Mouse (Mus musculus): ENCODE results near the gene Hprt. TPM values are rescaled to one million over a fixed set of nuclear protein-coding genes. Genes with fewer than 3 reads are reported as not detected.

Hprt gene
- total RNA-seq, 2 experiments from 2014 or later = 19.3 to 30.7 TPM

DNA sequence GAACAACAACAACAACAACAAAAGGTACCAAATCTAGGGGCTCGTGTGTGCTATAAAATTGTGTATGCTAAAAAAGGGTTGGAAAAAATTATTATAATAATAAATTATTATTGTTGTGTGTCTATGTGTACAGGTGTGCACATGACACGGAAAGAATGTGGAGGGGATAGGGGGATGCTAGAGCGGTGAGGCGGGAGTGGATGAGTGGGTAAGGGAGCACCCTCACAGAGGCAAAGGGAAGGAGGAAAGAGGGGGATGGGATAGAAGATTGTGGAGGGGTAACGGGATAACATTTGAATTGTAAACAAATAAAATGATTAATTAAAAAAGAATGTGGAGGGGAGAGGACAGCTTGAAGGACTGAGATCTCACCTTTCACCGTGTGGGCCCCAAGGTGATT is 52.2 kb downstream of the Hprt start:
- DNase-seq (ENCODE audit: low spot score) = no peak

GRCm38 (mm10) chrX:53041006-53041405 is 53.1 kb downstream of the Hprt start:
- DNase-seq (ENCODE audit: low spot score) = no peak

DNA sequence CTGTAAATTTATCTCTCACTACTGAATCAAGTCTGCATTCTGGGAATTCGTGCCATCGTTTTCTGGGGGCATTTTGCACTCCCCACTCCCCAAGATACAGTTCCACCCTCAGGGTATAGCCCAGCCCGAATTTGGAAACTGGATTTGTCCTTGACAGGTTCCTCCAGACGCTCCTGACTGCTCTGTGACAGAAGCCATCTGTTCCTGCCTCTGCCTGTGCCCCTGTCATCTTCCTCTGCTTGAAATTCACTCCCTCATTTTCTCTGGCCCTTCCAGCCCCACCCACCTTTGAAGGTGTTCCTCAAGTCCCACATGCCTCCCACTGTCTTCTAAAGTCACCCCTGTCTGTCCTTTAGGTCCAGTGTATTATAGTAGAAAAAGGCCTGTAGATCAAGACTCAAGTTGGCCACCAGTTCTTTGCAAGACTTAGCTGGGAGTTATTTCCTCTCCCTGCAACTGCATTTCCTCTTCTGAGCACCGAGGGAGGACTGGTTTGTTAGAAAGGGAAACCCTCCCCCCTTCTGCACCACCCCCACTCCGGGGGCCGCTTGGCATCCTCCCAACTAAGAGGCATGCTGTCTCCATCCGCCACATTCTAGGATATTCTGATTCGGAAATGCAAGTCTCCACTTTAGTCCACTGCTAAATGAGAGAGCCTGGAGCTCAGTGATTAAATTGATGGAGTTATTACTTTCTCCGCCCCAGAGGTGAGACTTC is 57.4 kb downstream of the Hprt start:
- no peak for DNase-seq (ENCODE audit: low spot score)

DNA sequence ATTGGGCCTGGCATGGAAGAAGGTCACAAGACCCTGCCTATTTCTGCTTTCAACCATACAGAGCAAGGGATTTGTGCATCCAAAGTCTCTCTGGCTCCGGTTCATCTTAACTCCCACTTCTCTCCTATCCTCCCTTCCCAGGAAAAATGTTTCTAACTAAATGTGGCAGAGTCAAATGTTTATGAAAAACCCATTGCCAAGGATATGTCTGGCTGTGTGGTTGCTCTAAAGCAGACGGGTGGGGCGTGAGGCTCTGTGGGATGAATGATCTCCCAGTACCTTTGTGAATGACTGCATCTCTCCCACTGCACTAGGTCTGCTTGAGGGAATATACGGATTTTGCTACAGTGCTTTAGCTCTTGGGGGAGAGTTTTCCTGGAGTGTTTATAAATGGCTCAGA is 58.1 kb downstream of the Hprt start:
- DNase-seq (ENCODE audit: low spot score) = no peak

GRCm38 (mm10) chrX:53046911-53047310 is 59.0 kb downstream of the Hprt start:
- DNase-seq (ENCODE audit: low spot score) = no peak

DNA sequence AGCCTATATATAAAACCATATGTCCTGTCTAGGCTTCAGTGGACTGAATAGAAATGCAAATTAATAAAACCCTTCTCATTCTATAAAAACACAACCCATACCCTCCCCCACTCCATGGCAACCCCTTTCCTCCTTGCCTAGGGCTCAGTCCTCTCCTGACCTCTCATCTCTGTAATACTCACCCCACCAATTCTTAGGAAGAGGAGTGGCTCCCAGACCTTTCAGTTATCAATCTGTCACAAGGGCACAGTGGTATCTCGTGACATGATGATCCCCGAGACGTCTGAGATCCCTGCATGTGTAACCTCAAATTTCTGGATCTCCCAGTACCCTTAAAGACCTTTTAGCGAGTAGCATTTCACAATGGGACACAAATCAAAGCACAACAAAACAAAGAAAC is 61.3 kb downstream of the Hprt start:
- no peak for DNase-seq (ENCODE audit: low spot score)

DNA sequence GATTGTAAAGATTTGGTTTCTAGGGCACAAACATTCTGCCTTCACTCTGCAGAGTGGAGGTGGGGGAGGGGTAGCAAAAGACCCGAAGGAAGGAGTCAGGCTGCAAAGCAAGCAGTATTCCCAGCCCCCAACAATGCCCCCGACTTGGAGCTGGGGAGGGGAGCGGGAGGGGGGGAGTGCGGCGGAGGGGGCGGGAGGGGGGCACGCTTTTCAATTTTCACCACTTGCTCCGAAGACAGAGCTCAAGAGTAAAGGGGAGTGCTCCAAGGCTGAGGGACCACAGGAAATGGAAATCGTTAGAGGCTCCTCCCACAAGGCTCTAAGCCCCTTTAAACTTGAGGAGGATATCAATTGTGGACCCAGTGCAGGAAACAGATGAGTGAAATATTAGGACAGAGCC is 62.4 kb downstream of the Hprt start:
- no peak for DNase-seq (ENCODE audit: low spot score)

- DNase-seq (ENCODE audit: low spot score) = no peak
These were observed 64.9 kb downstream of the Hprt start for GRCm38 (mm10) chrX:53052652-53053500.

DNA sequence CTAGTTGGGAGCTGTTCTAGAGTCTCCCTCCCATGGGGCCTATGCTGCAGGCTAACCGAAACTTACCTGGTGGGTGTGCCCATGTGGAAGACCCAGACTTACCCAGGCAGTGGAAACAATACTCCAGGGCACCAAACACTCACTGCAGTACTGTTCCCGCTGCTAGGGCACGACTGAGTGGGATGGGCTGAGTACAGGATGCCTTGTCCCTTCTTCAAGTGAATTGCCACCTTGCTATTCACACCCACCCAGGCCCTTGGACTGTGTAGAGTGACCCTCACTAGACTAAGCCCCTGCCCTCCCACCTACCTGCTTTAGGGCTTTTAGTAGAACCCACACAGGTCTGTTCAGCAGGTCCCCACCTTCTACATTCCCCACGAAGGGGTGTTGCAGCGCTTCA is 65.9 kb downstream of the Hprt start:
- DNase-seq (ENCODE audit: low spot score) = no peak

DNA sequence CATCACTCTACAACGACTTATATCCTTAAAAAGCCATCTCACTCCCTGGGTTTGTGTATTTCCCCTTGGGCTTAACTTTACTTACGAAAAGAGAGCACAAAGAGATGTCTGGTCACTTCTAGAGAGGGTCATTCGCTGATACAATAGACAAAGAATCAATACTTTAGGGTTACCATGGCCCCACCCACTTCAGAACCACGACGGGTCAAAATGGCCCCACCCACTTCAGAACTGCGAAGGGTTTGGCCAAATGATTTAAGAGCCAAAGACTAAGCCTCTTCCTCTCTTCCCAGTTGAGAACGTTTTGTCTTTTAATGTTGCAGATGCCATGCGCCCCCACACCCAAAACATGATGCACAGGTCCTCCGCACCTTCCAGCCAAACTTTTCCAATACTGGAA is 67.8 kb downstream of the Hprt start:
- DNase-seq (ENCODE audit: low spot score) = no peak

GRCm38 (mm10) chrX:53056627-53057026 is 68.7 kb downstream of the Hprt start:
- peak; percentile 11 for DNase-seq (ENCODE audit: low spot score)

GRCm38 (mm10) chrX:53057054-53057759 is 69.3 kb downstream of the Hprt start:
- peak; percentile 62 for DNase-seq (ENCODE audit: low spot score)

DNA sequence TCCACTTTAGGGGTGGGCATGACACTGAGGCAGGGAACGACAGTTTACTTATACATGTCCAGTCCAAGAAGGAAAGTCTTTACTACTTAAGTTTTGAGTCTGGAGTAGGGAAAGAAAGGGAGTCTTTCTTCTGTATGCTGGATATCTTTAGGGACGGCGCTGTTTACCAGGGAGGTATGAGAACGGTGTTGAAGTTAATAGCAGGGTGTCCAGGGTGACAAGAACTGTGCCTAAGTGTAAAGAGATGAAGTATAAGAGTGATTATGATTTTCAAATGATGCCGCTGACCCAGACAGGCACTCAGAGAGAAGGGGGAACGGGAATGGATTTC is 69.8 kb downstream of the Hprt start:
- DNase-seq (ENCODE audit: low spot score) = no peak

DNA sequence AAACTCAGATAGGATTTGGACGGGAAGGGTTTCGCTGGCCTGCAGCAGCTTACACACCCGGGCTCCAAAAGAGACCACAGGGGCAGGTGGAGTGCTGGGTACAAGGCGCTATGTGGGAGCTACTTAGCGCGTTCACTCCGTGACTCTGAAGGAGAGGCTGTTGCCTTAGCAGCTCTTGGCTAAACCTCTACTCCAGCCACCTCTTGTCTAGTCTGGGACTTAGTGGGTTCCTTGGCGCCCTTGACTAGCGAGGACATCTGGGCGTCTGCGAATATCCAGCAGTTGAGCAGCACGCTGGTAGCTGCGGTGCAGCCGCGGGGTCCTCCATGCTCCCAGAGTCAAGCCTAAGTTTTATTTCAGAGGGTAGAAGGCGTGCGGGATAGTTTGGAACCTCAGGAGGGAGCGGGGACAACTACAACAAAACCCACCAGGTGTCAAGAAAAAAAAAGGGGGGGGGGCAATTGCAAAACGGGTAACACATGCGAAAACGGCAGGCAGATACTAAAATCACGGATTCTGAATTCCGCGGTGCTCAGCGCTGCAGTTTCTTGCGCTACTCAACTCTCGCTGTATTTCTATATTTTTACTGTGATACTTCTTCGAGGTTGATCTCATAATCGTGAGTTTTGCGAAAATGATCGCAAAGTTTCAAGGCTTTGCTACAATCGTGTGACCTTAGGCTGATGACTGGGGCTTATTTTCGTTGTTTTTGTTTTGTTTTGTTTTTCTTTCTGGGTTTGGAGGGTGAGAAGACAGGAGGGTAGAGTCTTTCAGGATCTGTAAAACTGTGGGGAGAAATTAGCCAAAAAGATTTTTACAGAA is 70.7 kb downstream of the Hprt start:
- DNase-seq (ENCODE audit: low spot score) = no peak

DNA sequence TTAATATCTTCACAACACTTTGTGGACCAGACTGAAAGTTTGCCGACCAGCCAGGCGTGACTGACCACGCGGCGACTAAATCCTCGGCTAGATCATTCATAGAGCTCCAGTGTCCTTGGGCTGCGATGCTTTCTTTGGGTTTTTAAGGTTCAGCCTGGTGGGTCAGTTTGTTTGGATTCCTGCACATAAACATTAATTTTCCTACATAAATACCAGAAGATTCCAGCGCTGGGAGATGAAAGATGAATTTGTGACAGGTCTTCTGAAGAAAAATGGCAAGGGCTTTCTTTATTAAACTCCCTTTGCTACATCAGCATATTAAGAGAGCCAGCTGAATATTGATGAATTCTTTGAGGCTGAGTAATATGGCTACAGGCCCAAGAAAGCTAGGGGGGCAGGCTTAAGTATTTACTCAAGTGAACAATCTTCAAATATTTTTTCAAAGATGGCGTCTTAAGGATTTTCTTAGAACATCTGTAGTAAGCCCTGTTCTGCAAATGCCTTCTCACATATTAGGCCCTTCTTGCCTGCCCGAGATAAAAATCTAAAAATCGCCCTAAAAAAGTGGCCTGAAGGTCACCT is 71.6 kb downstream of the Hprt start:
- no peak for DNase-seq (ENCODE audit: low spot score)

DNA sequence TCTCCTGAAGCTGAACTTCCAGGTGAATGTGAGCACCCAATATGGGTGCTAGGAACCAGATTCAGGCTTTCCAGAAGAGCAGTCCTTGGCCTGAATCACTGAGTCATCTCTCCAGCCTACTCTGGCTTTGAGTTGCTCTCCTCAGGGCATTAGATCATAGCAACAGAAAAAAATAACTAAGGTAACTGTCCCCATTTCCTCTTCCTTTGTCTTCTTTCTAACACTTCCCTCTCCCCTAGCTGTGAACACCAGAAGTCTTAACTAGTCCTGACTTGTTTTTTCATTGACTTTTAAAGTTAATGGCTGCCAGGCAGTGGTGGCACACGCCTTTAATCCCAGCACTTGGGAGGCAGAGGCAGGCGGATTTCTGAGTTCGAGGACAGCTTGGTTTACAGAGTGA is 76.5 kb downstream of the Hprt start:
- DNase-seq (ENCODE audit: low spot score) = no peak

Small RNAs within 50 kb of the gene (microRNA-seq; reads per million reads assigned to microRNA genes)
- gene Mir322 (3,700 reads per million, percentile 90 among the genes with 10 or more reads in this experiment), gene Mir351 (433 reads per million, percentile 73 among the genes with 10 or more reads in this experiment), gene Mir450-1 (1.0 reads per million), gene Mir450-2 (3.4 reads per million, percentile 2 among the genes with 10 or more reads in this experiment), gene Mir450b (15.7 reads per million, percentile 31 among the genes with 10 or more reads in this experiment), gene Mir503 (50.8 reads per million, percentile 50 among the genes with 10 or more reads in this experiment), gene Mir542 (36.1 reads per million, percentile 45 among the genes with 10 or more reads in this experiment)

Other genes with a start within 250 kb of the Hprt start
- gene Ccdc160, start 196.9 kb upstream of the Hprt start, total RNA-seq (2021) = under 1 TPM in 1 of 2 experiments, not detected in 1; 0.30 TPM
- gene Phf6, start 75.9 kb upstream of the Hprt start, total RNA-seq (2021) = 1 to 10 TPM; 3.5 to 7.1 TPM

Measured in gastrocnemius, adult 18-20 months (tissue).